Mouse (Mus musculus) CH12F3 (cell line): Measurements from ENCODE around the gene Inava.

ENCODE experiments used
- in situ Hi-C: fragments of 300-500 bp; cut with MboI; formaldehyde crosslinking; loops from 2 replicates; pipeline ENCODE4 v1.14.3; 2020; ENCODE audit warnings: low sequenced_read_pairs

The Inava gene

GRCm38 (mm10) chr1:136232285-136232926, 1.7 kb downstream of the Inava start:
- in situ Hi-C loops = no loop called here

DNA sequence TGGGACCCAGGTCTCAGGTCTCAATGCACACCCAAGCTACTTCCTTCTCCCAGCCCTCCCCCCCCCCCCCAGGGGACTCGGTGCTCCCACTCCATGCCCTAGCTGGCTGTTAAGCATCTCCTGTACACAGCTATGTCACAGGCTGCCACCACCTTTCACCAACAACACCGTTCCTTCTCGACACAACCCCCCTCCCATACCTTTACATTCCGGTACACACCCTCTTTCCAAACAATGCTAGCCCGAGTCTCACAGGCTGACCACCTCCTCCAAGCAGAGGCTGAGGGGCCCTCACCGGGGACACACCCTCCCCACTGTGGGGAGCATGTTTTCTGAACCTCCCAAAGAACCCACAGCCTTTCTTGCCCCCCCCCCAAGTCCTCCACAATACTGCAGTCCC, 2.5 kb downstream of the Inava start:
- in situ Hi-C loops = no loop called here

GRCm38 (mm10) chr1:136230201-136230600, 3.9 kb downstream of the Inava start:
- in situ Hi-C loops = no loop called here

GRCm38 (mm10) chr1:136229040-136229373, 5.1 kb downstream of the Inava start:
- in situ Hi-C loops = no loop called here

DNA sequence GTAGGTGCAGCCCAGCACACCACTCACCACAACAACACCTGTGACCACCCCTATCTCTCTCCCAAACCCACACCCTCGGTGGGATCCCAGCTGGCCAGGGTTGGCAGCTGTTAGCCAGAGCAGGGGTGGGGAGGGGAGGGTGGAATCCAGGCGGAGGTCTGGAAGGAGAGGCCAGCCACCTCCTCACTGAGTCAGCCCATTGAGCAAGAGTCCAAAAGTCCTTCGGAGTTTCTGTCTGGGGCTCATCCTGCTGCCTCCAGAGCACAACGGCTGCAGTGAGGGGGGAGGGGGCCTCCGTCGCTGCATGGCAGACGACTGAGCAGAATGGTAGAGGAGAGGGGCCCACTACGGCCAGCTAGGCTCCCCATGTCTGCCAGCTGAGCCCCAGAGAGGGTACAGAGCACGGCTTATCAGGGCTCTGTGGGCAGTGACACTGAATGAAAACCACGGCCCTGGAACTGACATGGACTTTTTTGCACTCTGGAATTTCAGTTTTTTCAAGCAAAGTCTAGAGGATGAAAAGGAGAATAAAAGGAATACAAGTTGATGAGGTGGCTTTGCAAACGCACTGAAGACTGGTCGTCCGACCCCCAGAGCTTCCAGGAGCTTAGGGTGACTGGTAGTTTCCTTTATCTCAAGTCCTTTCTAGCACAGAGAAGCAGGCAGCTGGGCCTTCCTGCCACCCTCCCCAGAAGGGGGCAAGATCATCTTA, 5.6 kb downstream of the Inava start:
- in situ Hi-C loops = no loop called here

- in situ Hi-C loops = no loop called here
These were observed 6.2 kb downstream of the Inava start for GRCm38 (mm10) chr1:136227870-136228269.

- in situ Hi-C loops = no loop called here
These were observed 7.4 kb downstream of the Inava start for GRCm38 (mm10) chr1:136226626-136227025.

DNA sequence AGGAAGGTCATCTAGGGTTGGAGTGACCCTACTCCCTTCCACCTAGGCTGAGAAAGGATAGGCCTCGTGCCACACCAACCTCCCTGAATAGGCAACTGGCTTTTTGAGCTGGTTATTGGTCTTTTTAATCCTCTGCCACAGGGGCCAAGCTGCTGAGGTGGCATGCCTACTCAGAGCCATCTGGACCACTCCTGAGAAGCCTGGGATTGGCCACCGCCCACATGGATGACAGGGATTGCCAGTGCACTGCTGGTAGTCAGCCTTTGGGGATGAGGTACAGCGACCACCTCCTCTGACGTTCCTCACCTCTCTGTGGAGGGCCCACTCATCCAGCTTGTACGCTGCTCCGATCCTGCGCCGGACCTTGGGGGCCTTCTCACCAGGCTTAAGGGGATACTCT, 8.2 kb downstream of the Inava start:
- in situ Hi-C loops = no loop called here

GRCm38 (mm10) chr1:136223758-136224342, 10.2 kb downstream of the Inava start:
- in situ Hi-C loops = no loop called here

DNA sequence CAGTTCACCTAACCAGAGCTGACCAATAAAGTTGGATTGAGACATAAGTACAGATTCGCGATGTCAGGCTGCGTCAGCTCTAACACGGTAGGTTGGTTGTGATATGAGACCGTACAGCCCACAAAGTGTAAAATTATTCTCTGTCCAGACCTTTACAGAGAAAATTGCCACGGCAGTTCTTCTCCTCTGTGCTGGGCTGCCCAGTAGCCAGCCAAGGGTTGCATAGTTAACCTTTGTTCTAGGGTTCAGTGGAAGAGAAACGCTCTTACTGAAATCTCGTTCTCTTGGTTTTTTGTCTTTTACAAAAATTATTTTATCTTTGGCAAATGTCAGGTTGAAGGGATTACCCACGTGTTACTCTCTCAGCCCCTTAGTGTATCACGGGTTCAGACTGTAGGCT, 11.7 kb downstream of the Inava start:
- in situ Hi-C loops = no loop called here

DNA sequence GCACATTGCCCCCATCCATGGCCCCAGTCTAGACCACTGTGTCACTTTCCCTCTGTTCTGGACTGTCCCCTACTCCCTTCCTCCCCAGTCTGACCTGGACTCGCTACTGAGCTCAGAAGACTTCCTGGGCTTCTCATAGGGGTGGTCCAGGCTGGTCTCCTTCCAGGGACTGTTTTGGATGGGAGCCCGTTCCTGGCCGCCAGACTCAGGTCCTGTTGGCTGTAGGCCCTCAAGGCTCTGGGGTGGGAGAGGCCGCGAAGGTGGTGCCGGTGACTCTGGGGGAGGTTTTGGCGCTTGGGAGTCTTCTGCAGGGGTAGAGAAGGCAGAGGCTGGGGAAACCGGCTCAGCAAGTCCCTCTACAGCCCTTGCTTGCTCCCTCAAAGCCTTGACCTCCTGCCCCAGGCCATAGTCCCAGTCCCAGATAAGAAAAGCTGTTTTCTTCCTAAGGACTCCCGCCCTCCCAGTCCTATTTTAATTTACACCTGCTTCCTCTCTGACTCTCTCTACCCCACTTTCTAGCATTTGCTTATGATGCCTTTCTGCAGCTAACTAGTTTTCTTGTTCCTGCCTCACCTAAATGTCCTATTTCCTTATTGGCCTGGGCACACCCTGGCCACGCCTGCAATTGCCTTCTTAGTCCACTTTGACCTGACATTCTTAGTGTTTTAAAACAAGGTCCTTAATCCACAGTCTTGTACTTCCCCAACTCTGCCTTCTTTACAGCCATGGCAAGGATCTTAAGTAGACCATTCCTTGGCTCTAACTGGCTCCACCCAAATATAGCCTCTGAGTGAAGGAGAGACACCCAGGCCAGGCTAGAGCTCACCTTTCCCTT, 13.8 kb downstream of the Inava start:
- in situ Hi-C loops = no loop called here

DNA sequence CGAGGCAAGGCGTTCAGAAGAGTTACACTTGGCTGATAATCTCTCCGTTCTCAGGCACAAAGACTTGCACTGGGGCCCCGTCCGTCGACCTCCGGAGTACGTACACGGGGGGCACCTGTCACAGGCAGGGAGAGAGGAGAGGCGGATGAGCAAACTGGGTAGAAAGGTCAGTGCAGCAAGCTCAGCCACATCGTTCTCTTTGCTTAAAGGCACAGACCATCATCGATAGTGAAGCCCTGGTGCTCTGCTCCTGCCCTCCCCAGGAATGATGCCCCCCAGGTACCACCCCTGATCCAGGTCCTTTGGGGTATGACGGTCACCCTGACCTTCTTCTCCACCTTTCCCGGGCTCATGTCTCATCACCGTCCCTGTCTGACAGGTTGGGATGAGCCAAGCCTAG, 19.8 kb downstream of the Inava start:
- in situ Hi-C loops = no loop called here

- in situ Hi-C loops = no loop called here
These were observed 21.3 kb downstream of the Inava start, which contains the start of gene Mroh3 for GRCm38 (mm10) chr1:136212803-136213202. Mroh3 (minus strand) TSS chr1:136212828.

DNA sequence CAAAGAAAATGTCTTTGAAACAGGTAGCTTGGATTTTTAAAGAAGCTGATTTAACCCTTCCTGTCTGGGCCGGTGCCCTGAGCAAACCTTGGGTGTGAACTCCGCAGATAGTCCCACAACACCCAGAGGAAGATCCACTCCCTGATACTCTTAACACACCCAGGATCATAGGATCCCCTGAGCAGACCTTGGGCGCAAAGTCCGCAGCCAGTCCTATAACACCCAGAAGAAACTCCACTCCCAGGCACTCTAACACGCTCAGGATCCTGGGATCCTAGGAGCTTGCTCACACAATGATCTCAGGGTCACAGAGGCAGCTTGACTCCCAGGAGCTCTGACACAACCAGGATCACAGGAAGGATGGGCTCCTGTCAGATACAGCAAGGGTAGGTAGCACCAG, 44.0 kb downstream of the Inava start:
- in situ Hi-C loops = no loop called here

DNA sequence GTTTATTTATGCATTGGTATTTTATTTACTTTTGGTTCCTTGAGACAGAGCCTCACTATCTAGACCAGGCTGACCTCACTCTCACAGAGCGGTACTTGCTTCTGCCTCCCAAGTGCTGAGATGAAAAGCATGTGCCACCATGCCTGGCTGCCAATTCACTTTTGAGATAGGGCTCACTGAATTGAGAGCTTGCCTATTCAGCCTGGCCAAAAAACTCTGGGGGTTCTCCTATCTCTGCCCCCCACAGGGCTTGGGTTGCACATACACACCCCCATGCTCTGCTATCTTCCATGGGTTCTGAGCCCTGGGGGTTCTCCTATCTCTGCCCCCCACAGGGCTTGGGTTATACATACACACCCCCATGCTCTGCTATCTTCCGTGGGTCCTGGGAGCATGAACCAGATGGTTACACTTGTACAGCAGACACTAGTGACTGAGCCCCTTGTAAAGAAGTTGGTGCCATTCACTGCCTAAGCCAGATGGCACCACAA, 54.5 kb downstream of the Inava start:
- in situ Hi-C loops = no loop called here

DNA sequence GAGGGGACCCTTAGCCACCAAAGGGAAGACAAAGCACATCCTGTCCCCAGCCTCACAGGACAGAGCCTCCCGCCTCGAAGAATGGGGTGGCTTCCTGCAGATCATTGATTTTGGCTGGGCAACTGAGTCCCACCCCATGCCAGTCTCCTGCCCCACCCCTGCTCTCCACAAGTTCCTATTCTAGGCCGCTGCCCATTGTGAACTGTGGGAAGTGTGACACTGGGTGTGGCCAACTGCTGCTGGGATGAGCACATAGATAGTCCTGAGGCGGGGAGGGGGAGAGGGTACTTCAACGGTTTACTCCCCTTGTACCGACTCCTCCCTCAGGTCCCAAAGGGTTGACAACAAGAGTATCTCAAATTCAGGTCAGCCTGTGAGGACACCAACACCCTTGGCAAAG, 55.3 kb downstream of the Inava start:
- in situ Hi-C loops = no loop called here

GRCm38 (mm10) chr1:136177085-136177484, 57.0 kb downstream of the Inava start:
- in situ Hi-C loops = no loop called here

GRCm38 (mm10) chr1:136175183-136175582, 58.9 kb downstream of the Inava start:
- in situ Hi-C loops = no loop called here

DNA sequence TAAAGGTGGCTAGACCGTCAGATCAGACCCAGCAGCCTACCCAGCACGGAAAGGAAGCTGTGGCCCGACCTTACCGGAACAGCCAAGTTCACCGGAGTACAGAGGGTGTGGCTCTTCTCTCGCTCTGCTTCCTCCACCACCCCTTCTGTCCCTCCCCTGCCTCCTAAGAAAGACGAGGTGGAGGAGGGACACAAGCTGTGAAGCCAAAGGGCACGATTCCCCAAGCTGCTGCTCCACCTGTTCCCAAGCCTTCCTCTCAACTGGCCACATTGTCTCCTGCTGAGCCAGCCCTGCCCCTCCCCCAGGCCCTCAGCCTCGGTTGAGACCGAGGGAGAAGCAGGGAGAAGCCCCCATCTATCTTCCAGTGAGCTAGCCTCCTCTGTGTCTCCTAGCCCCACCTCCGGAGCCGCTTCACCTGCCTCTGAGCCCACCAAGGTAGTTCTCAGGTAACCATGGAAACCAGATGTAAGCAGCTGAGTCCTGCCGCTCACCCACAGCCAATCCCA, 59.9 kb downstream of the Inava start:
- in situ Hi-C loops = no loop called here

DNA sequence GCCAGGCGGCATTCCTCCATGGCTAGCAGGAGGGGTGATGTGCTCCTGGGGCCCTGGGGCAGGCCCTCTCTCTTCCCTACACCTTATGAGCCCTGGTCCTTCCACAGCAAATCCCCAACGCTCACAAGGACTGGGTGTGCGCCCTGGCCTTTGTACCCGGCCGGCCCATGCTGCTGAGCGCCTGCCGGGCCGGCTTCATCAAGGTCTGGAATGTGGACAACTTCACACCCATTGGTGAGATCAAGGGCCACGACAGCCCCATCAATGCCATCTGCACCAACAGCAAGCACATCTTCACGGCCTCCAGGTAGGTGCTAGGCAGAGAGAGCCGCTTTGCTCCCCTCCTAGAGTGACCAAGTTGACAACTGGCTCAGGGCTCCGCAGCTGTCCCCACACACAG, 61.4 kb downstream of the Inava start:
- in situ Hi-C loops = no loop called here

DNA sequence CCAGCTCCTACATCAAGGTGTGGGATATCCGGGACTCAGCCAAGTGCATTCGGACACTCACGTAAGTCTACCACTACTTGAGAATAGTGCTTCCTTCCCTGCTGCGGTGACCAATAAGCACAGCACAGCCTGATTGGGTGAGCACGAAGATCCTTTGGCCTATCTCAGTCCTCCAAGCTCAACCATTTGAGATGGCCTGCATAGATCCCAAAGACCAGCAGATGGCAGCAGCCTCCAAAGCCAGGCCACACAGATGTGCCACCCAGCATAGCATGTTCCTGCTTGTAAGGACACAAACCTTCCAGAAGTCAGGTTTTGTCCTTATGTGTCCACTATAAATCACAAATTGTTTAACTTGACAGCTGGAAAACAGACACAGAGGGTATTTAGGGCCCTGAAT, 64.0 kb downstream of the Inava start:
- in situ Hi-C loops = no loop called here
